Mouse (Mus musculus): ENCODE results near the gene Smn1. TPM values are rescaled to one million over a fixed set of nuclear protein-coding genes. Genes with fewer than 3 reads are reported as not detected.
A peak's percentile ranks its signal among the peaks of the same experiment; 100 is the strongest.
"Not testable (repeated sequence)": the region's sequence is repeated elsewhere in the genome, so short reads cannot be mapped to it uniquely, and the experiment has no call there.

Smn1 gene
- 10 to 100 TPM; 12.0 to 16.7 (median 14.8) TPM for total RNA-seq (2022)

- peak; percentile 77 to 86 for DNase-seq (ENCODE audit: low spot score in 2 of 2)
Observed at GRCm38 (mm10) chr13:100124423-100125257, at the start of gene Smn1. TSS of gene Smn1 (plus strand) at chr13:100124852.

GRCm38 (mm10) chr13:100098808-100099207, 25.8 kb upstream of the Smn1 start:
- DNase-seq (ENCODE audit: low spot score in 2 of 2), result no peak

- no peak for DNase-seq (ENCODE audit: low spot score in 2 of 2)
Observed at GRCm38 (mm10) chr13:100103052-100103658, 21.5 kb upstream of the Smn1 start.

GRCm38 (mm10) chr13:100103748-100104254, 20.9 kb upstream of the Smn1 start, which contains the start of gene Bdp1:
TSS of gene Bdp1 (minus strand) at chr13:100104070.
- peak; percentile 79 to 84 for DNase-seq (ENCODE audit: low spot score in 2 of 2)

- peak; percentile 57 to 73 for DNase-seq (ENCODE audit: low spot score in 2 of 2)
Observed at GRCm38 (mm10) chr13:100107652-100108472, 16.8 kb upstream of the Smn1 start, which contains the start of gene Serf1. TSS of gene Serf1 (plus strand) at chr13:100108012.

GRCm38 (mm10) chr13:100112218-100112972, 12.3 kb upstream of the Smn1 start:
- no peak for DNase-seq (ENCODE audit: low spot score in 2 of 2)

GRCm38 (mm10) chr13:100123970-100124369, 682 bp upstream of the Smn1 start:
- no peak for DNase-seq (ENCODE audit: low spot score in 2 of 2)

- no peak for DNase-seq (ENCODE audit: low spot score in 2 of 2)
Observed at GRCm38 (mm10) chr13:100125258-100125643, 599 bp downstream of the Smn1 start.

- no peak for DNase-seq (ENCODE audit: low spot score in 2 of 2)
Observed at GRCm38 (mm10) chr13:100141646-100142314, 17.1 kb downstream of the Smn1 start.

GRCm38 (mm10) chr13:100152659-100153058, 28.0 kb downstream of the Smn1 start:
- DNase-seq (ENCODE audit: low spot score in 2 of 2), result no peak

- DNase-seq (ENCODE audit: low spot score in 2 of 2), result no peak
Observed at GRCm38 (mm10) chr13:100156624-100157023, 32.0 kb downstream of the Smn1 start.

GRCm38 (mm10) chr13:100161171-100161870, 36.7 kb downstream of the Smn1 start:
- DNase-seq (ENCODE audit: low spot score in 2 of 2), result not testable (repeated sequence)

GRCm38 (mm10) chr13:100162467-100162866, 37.8 kb downstream of the Smn1 start:
- DNase-seq (ENCODE audit: low spot score in 2 of 2), result not testable (repeated sequence)

- DNase-seq (ENCODE audit: low spot score in 2 of 2), result not testable (repeated sequence)
Observed at GRCm38 (mm10) chr13:100166378-100166777, 41.7 kb downstream of the Smn1 start.

- DNase-seq (ENCODE audit: low spot score in 2 of 2), result not testable (repeated sequence)
Observed at GRCm38 (mm10) chr13:100174360-100174759, 49.7 kb downstream of the Smn1 start.

GRCm38 (mm10) chr13:100183111-100183510, 58.5 kb downstream of the Smn1 start:
- not testable (repeated sequence) for DNase-seq (ENCODE audit: low spot score in 2 of 2)
